Mouse (Mus musculus): ENCODE measurements around the gene Gps2.

DNA sequence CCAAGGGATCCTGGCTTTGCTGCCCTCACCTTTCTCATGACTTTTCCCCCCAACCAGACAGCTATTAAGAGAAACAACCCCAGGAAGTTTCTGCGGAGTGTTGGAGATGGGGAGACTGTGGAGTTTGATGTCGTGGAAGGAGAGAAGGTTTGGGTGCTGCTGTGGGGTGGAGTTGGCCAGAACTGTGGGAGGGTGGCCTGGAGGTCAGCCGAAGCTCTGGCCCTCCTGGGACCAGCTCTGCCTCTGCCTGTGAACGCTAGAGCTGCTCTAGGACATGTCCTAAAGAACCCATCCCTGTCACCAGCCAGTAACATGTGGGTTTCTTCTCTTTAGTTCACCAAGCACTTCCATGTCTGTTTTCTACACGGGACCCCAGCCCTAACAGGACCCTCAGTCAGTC lies 25.5 kb downstream of the Gps2 start:
- TF ChIP-seq POLR2A (IDR thresholded peaks at IDR 0.05; ENCODE audit: extremely low read depth, insufficient read depth, low read length) (no peak), CTCF (IDR thresholded peaks at IDR 0.05; ENCODE audit: low read depth, low read length) (no peak)
